Mouse (Mus musculus) small intestine, adult 2 months (tissue): ENCODE measurements at regions not wholly inside any gene's neighbourhood (a gene's known extent, or its start where the extent isn't known, plus 50 kb on each side); places are given as distances from the start of the nearest gene placed in this dataset.

Source experiments
- H3K27ac ChIP-seq: fragments of 200-500 bp; 2 replicates; pipeline ENCODE4 v1.5.1; 2012; ENCODE audit warnings: low read depth, low read length, control low read depth, inconsistent platforms; ENCODE audit not compliant: insufficient read depth
- H3K27me3 ChIP-seq: fragments of 200-500 bp; 2 replicates; pipeline ENCODE4 v1.6.1; 2012; ENCODE audit warnings: mild to moderate bottlenecking, moderate library complexity, low read length, inconsistent platforms; ENCODE audit not compliant: control insufficient read depth, insufficient read depth
- H3K36me3 ChIP-seq: fragments of 200-500 bp; 2 replicates; pipeline ENCODE4 v1.6.1; 2012; ENCODE audit warnings: mild to moderate bottlenecking, low read length, control low read depth, inconsistent platforms; ENCODE audit not compliant: control insufficient read depth, insufficient read depth
- H3K4me1 ChIP-seq: fragments of 200-500 bp; 2 replicates; pipeline ENCODE4 v1.6.1; 2012; ENCODE audit warnings: low read length, inconsistent platforms, mixed read lengths; ENCODE audit not compliant: control insufficient read depth, insufficient read depth, insufficient read length
- H3K4me3 ChIP-seq: fragments of 200-500 bp; 2 replicates; pipeline ENCODE4 v1.5.1; 2012; ENCODE audit warnings: low read depth, mild to moderate bottlenecking, control low read depth, inconsistent platforms, low read length, moderate library complexity
- CTCF ChIP-seq: fragments of 200-500 bp; IDR thresholded peaks from 2 replicates; pipeline ENCODE4 v1.5.1; 2012; ENCODE audit warnings: low read depth, mild to moderate bottlenecking, control low read depth, inconsistent platforms, low read length, moderate library complexity, mixed read lengths; ENCODE audit not compliant: insufficient replicate concordance, insufficient read length; ENCODE audit errors: extremely low read depth
- POLR2A ChIP-seq: fragments of 200-500 bp; IDR thresholded peaks from 2 replicates; pipeline ENCODE4 v1.6.1; 2012; ENCODE audit warnings: low read depth, mild to moderate bottlenecking, control low read depth, inconsistent platforms, low read length, moderate library complexity
- WGBS: fragments of 180-500 bp; shearing (Covaris S2); methylation state at CpG from one replicate; pipeline ENCODE4 v1.1.7; 2018; 5-methylcytosine and 5-hydroxymethylcytosine counted together

DNA sequence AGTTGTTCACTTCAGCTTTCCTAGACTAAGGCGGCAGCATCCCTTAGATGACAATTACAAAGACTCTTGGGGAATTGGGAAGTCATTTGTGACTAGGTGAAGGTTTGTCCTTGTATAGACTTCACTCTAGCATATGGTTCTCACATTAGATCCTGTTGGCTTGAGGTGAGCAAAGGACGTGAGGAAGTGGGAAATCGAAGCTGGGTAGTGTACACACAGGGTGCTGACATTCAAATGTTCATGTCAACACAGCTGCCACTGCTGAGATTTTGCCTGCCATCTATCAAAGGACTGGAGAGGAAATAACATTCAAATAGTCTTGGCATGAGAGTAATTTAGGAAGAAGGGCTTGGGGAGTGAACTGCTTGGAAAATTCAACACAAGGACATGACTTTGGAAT, 124.0 kb upstream of the Cypt12 start:
- H3K4me3 ChIP-seq = no peak overlapping the region
- no peaks in the 10 kb centered on the region for H3K36me3 ChIP-seq
- no peak for TF ChIP-seq POLR2A
- no peak for TF ChIP-seq CTCF
- no peak overlapping the region for H3K27ac ChIP-seq
- no peaks in the 10 kb centered on the region for H3K27me3 ChIP-seq
- 39% methylated on average over 3 of the region's 3 CpGs for WGBS
- no peaks in the 10 kb centered on the region for H3K4me1 ChIP-seq

DNA sequence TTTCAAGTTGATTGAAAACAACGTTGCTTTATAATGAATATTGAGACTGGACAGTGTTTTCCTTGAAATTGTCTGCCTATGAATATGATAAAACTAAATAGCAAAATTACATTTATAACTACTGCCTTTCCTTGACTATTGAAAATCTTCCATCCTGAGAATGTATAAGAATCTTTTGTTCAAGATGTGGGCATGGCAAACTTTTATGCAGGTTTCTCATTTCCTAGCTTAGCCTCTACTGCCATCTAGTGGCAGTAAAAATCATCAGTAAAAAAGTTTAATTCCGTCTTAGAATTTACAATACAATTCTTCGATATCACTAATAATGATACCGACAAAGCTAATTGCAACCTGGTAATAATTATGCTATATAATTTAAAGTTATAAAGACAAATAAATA, 123.5 kb upstream of the Cypt12 start:
- 38% methylated on average over 4 of the region's 4 CpGs for WGBS
- Histone ChIP-seq H3K27ac (no peak overlapping the region), H3K4me3 (no peak overlapping the region), H3K27me3 (no peaks in the 10 kb centered on the region), H3K4me1 (no peaks in the 10 kb centered on the region), H3K36me3 (no peaks in the 10 kb centered on the region)
- TF ChIP-seq CTCF (no peak), POLR2A (no peak)

GRCm38 (mm10) chr3:17825254-17825890, 122.8 kb upstream of the Cypt12 start:
- H3K27ac ChIP-seq = no peak overlapping the region
- 46% methylated on average over 3 of the region's 3 CpGs for WGBS
- no peaks in the 10 kb centered on the region for H3K27me3 ChIP-seq
- no peak overlapping the region for H3K4me3 ChIP-seq
- H3K4me1 ChIP-seq = no peaks in the 10 kb centered on the region
- no peaks in the 10 kb centered on the region for H3K36me3 ChIP-seq
- TF ChIP-seq POLR2A = no peak
- TF ChIP-seq CTCF = no peak

DNA sequence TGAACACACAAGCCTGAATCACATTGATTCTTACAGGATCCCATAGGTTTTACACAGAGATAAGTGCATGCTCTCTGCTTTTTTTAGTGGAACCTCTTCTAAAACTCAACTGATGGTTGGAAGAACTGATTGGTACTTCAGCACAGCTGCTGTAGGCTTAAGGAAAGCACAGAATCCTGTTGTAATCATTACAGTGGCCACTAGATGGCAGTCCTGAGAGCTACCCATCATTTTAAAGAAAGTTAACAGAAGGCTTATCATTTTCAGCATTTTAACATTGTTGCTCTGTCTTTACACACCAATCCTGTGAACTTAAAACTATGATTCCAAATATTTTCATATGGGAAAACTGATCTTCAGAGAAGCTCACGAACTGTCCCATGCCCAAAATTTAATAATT, 113.5 kb upstream of the Cypt12 start:
- H3K4me3 ChIP-seq = no peak overlapping the region
- no peak overlapping the region for H3K27ac ChIP-seq
- H3K4me1 ChIP-seq = no peaks in the 10 kb centered on the region
- 26% methylated on average over 1 of the region's 1 CpGs for WGBS
- H3K27me3 ChIP-seq = no peaks in the 10 kb centered on the region
- no peaks in the 10 kb centered on the region for H3K36me3 ChIP-seq
- TF ChIP-seq CTCF (no peak), POLR2A (no peak)

DNA sequence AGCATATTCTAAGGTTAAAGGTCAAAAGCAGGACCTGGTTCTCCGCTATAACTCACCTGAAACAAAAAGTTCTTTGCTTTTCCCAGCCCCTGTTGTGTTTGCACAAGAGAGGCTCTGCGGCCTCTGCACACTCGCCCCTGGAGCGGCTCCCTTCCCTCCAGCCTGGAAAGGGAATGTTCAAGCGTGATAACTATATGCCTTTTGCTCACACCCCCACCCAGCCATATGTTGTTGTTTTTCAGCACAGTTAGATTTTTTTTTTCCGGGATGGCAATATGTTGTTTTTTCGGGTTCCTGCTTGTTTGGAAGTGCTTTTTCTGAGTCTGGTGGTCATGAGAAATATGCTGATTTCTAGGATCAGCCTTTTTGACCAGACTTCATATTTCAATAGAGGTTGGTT, 100.6 kb upstream of the Cypt12 start:
- WGBS = 43% methylated on average over 7 of the region's 7 CpGs
- H3K36me3 ChIP-seq = no peaks in the 10 kb centered on the region
- H3K4me1 ChIP-seq = no peaks in the 10 kb centered on the region
- H3K4me3 ChIP-seq = no peak overlapping the region
- H3K27ac ChIP-seq = no peak overlapping the region
- no peak for TF ChIP-seq POLR2A
- TF ChIP-seq CTCF = no peak
- no peaks in the 10 kb centered on the region for H3K27me3 ChIP-seq

DNA sequence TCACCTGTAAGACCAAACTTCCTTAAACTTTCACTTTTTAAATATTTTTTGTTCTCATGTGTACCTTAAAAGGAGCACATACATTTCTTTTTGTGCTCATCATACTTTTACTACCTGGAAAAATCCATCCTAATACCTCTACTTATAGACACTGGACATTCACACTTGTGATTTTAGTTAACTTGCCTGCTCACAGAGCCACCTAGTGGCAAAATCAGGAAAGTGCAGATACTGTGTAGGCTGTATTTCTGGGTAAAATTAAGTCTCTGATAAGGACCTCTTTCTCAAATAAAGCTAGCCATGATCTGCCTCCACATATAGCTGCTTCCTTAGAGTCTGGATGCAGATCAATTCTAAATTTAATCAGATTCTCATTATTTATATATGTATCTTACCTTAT, 100.0 kb upstream of the Cypt12 start:
- H3K27me3 ChIP-seq = no peaks in the 10 kb centered on the region
- H3K4me3 ChIP-seq = no peak overlapping the region
- H3K36me3 ChIP-seq = no peaks in the 10 kb centered on the region
- no peak overlapping the region for H3K27ac ChIP-seq
- TF ChIP-seq POLR2A (no peak), CTCF (no peak)
- H3K4me1 ChIP-seq = no peaks in the 10 kb centered on the region

DNA sequence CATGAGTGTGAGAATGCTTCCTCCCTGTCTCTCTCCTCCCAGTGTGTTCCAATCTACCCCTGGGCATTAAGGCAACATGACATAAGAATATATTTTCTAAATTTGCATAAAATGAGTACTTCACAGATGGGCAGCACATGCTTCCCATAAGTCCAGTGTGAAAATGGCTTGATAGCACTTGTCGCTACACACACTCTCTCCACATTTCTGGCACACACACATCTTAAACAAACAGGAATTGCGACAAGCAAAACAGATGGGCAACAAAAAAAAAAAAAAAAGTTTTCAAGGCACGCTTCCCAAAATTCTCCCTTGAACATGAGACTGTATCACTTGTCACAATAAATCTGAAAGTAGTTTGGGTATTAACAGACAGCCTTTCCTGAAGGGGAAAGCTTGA, 85.8 kb upstream of the Cypt12 start:
- no peaks in the 10 kb centered on the region for H3K36me3 ChIP-seq
- H3K27ac ChIP-seq = no peak overlapping the region
- no peaks in the 10 kb centered on the region for H3K27me3 ChIP-seq
- no peak overlapping the region for H3K4me3 ChIP-seq
- WGBS = 75% methylated on average over 3 of the region's 3 CpGs
- H3K4me1 ChIP-seq = no peaks in the 10 kb centered on the region
- no peak for TF ChIP-seq CTCF
- no peak for TF ChIP-seq POLR2A
